Mouse (Mus musculus): ENCODE measurements around the gene Rfc5. TPM values are rescaled to one million over a fixed set of nuclear protein-coding genes. Genes with fewer than 3 reads are reported as not detected.

Rfc5 gene
- polyA plus RNA-seq, 1 experiment, result 185 TPM

- TF ChIP-seq GATA1 (IDR thresholded peaks at IDR 0.05; ENCODE audit: low read length), result no peak
Observed at GRCm38 (mm10) chr5:117358248-117358630, 30.6 kb downstream of the Rfc5 start.

DNA sequence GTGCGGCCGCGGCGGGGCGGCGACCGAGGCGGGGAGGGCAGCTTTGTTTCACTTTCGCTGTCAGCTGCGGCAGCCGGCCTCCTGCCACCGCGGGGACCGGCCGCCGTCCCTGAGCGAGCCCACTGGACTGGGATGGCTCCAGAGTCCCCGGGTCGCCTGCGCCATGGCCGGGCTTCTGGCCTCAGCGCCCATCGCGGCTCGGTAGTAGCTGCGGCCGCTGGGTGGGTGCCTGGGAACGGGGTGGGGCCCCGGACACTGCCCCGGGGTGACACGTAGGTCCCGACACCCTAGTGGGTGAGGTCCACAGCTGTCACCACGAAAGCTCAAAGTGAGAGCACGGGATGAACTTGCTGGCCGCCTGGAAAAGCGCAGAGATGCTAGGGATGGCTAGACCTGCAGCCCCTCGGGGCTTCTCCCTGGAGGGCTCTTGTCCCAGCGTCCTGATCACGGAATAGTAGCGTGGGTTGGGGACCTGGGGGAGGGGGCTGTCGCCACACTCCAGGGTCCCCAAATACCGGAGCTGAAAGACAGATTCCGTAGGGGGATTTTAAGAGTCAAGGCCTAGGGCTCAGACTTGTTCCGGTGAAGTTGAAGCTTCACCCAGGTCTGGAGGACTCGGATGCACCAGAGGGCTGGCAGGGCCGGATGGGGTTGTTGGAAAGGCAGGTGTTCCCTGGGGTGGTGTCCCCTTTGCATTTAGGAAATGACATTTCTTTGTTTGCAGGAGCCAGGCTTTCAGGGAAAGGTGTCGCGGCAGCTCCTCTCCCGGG lies 31.2 kb downstream of the Rfc5 start:
- no peak for TF ChIP-seq GATA1 (IDR thresholded peaks at IDR 0.05; ENCODE audit: low read length)

DNA sequence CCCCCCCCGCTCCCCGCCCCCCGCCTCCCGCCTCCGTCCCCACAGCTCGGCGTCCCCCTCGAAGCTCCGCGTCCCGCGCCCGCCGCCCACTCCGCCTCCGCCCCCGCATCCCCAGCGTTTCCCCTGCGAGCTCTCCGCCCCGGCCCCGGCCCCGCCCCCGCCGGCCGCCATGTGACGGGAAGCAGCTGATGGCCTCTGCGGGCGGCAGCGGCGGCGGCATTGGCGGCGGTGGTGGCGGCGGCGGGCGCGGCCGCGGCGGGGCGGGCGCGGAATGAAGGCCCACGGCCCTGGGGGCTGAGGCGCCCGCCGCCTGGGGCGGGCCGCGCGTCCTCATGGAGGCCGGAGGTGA lies 31.7 kb downstream of the Rfc5 start, which contains the start of gene Wsb2:
Wsb2 (plus strand) TSS at position 176 of the 349 bp plus-strand sequence.
- TF ChIP-seq GATA1 (IDR thresholded peaks at IDR 0.05; ENCODE audit: low read length), result no peak

DNA sequence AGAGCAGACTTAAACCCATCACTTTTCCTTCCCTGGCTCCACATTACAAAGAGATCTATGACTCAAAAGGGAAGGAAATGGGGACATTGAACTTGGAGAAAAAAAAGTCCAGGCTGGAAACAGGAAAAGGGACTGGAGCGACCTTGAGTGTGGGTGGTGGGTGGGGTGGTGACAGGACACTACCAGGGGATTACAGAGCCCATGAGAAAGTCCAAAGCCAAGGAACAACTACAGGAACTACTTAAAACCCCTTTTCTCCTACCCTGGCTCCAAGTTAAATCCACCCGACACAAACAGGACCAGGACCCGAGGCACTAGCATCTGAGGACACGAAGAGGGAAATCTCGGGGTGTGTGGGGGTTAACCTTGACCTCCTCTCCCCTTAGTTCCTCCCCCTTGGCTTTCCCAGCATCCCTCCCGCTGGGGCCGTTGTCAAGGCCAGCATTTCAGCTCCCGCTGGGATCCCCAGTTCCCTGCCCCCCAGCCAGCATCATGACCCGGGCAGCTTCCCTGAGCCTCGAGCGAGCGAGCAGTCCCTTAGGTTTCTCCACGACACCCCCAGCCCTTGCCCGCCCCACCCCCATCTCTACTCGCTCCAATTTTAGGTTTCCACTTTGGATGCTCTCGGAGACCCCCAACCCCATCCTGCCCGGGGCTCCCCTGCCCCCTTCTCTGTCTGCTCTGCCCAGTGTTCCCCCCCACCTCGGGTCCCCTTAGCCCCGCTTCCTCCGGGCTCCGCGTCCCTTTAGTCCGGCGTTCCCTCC lies 32.3 kb downstream of the Rfc5 start:
- TF ChIP-seq GATA1 (IDR thresholded peaks at IDR 0.05; ENCODE audit: low read length), result no peak

DNA sequence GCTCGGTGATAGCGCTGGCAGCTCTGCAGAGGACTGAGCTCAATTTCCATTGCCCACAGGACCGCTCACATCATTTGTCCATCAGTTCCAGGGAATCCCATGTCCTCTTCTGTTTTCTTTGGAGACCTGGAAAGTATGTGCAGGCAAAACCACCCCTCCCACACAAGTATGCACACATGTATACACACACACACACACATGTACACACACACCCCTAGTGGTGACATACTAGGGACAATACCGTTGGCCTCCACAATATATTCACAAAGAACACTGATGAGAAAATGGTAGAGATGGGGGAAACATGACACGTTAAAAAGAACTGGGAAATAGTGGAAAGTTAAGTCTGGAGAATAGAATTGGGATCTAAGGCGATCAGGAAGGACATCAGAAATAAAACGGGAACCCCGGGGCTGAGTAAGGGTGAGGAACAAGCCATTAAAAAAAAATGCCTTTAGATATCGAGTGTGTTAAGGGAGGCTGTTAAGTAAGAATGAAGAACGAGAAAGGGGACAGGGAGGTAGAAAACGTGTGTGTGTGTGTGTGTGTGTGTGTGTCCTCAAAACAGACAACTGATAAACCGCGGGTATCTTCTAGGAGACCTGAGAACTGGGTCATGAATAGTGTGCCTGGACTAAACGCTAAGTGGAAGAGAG lies 33.1 kb downstream of the Rfc5 start:
- TF ChIP-seq GATA1 (IDR thresholded peaks at IDR 0.05; ENCODE audit: low read length), result no peak

- no peak for TF ChIP-seq GATA1 (IDR thresholded peaks at IDR 0.05; ENCODE audit: low read length)
Observed at GRCm38 (mm10) chr5:117354121-117354520, 34.7 kb downstream of the Rfc5 start.

DNA sequence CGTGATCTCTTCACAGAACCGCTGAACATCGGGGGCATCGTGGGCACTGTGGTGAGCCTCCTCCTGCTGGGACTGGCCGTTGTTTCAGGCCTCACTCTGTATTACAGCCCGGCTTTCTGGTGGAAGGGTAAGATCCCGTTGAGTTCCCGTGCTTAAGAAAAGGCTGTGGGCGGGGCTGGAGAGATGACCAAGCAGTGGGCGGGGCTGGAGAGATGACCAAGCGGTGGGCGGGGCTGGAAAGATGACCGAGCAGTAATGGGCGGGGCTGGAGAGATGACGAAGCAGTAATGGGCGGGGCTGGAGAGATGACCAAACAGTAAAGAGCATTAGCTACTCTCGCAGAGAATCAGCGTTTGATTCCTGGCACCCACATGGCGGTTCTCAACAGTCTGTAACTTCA lies 40.6 kb downstream of the Rfc5 start:
- TF ChIP-seq GATA1 (IDR thresholded peaks at IDR 0.05; ENCODE audit: low read length), result no peak

- no peak for TF ChIP-seq GATA1 (IDR thresholded peaks at IDR 0.05; ENCODE audit: low read length)
Observed at GRCm38 (mm10) chr5:117347838-117348237, 41.0 kb downstream of the Rfc5 start.

DNA sequence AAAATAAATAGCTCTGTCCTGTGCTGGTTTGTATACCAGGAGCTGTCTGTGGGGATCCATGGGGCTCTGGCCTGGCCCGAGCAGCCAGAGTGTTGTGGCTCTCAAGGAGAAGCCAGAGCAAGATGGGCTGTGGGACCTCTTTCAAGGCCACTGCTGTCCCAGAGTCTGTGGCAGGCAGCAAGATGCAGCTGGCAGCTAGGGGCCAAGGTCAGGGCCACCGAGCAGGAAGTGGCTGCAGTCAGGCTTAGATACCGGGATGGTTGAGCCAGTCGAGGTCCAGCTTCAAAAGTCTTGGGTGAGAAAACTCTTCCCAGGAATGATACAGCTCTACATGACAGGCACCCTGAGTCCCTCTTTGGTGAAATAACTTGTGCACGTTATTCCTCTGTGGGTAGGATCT lies 41.8 kb downstream of the Rfc5 start:
- no peak for TF ChIP-seq GATA1 (IDR thresholded peaks at IDR 0.05; ENCODE audit: low read length)

DNA sequence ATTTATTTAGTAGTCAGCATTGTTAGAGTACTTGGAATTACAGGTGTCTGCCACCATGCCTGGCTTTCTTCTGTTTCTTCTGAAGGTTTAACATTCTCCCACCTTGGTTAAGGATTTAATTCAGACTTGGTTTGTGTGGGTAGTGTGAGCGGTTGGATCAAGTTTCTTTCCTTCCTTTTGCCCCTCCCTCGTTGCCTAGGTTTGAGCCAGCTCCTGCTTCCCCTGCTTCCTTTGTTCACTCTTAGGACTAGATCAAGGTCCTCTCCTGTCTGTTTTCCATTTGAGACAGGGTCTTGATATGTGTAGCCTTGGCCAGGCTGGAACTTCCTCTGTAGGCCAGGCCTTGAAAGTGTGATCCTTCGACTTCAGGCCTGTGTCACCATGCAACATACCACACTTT lies 42.6 kb downstream of the Rfc5 start:
- no peak for TF ChIP-seq GATA1 (IDR thresholded peaks at IDR 0.05; ENCODE audit: low read length)

DNA sequence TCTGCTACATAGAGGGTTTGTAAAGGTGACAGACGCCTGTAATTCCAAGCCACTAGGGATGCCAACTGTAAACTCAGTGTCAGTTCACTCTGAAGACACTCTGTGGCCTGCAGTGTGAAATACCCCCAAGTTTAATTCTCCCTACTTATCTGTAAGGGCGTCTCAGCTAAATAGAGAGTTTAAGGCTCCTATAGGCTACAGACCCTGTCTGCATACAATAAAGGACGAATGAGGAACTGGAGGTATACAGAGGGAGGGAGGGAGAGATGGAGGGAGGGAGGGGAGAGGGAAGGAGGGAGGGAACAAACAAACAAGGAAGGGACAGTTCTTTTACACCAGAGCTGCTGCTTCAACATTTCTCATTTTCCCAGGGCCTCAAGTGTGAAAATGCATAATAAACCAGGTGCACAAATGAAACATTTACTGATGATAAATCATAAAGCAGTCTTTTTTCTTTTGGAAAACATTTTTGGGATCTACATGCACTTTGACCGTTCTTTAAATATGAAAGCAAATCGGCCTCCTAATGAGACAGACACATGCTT lies 43.3 kb downstream of the Rfc5 start:
- TF ChIP-seq GATA1 (IDR thresholded peaks at IDR 0.05; ENCODE audit: low read length), result no peak

DNA sequence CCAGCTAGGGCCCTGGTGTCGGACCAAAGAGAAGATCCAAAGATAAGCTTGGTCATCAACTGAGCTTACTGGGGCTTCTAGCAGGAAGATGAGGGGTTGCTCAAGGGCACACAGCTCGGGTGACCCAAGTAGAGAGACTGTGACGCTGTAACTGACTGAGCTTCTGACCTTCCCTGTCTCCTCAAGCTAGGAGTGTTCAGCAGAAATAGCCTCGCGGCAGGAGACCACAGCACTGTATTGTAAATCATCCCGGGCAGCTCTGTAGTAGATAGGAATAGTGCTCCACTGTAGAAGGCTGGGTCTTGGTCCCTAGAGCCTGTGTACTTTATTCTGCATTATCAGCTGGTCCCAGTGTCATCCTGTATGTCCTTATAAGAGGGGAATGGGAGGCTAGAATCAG lies 47.0 kb downstream of the Rfc5 start:
- no peak for TF ChIP-seq GATA1 (IDR thresholded peaks at IDR 0.05; ENCODE audit: low read length)

- no peak for TF ChIP-seq GATA1 (IDR thresholded peaks at IDR 0.05; ENCODE audit: low read length)
Observed at GRCm38 (mm10) chr5:117340081-117340480, 48.8 kb downstream of the Rfc5 start.

- no peak for TF ChIP-seq GATA1 (IDR thresholded peaks at IDR 0.05; ENCODE audit: low read length)
Observed at GRCm38 (mm10) chr5:117338503-117338902, 50.3 kb downstream of the Rfc5 start.

- TF ChIP-seq GATA1 (IDR thresholded peaks at IDR 0.05; ENCODE audit: low read length), result no peak
Observed at GRCm38 (mm10) chr5:117337999-117338398, 50.8 kb downstream of the Rfc5 start.

- no peak for TF ChIP-seq GATA1 (IDR thresholded peaks at IDR 0.05; ENCODE audit: low read length)
Observed at GRCm38 (mm10) chr5:117330457-117330856, 58.4 kb downstream of the Rfc5 start.

Other genes with a start within 250 kb of the Rfc5 start
- gene Pebp1, start 101.4 kb downstream of the Rfc5 start, polyA plus RNA-seq (2012), result 1,402 and 2,219 TPM in 2 replicates
- gene Vsig10, start 70.0 kb downstream of the Rfc5 start, polyA plus RNA-seq (2012), result 0.04 and 0.08 TPM in 2 replicates
- 46.9 and 58.1 TPM in 2 replicates for gene Wsb2, start 31.7 kb downstream of the Rfc5 start, polyA plus RNA-seq (2012)
- gene Ksr2, start 25.0 kb upstream of the Rfc5 start, polyA plus RNA-seq (2012), result not detected in 2 replicates